Mouse (Mus musculus): Measurements from ENCODE around the gene Itgb1bp2. TPM values are rescaled to one million over a fixed set of nuclear protein-coding genes. Genes with fewer than 3 reads are reported as not detected.
A peak's percentile ranks its signal among the peaks of the same experiment; 100 is the strongest.

Gene Itgb1bp2
- total RNA-seq, 1 experiment = 2.8 TPM

DNA sequence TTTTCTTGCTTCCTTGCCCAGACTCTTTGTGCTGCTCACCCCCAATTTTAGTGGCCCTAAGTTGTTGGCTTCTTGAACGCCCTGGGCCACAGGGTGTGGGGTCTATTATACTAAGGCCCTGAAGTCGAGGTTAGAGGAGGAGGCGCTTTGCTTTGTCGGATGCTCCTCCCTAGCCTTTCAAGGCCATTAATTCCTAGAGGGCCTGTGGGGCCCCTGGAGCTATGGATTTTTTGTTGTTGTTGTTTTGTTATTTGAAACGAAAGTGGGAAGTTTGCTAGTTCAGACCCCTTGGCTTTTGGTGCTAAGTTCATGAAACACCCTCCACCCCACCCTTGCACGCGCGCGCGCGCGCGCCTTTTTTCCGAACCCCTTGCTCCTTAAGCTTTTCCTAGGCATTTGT, 18.9 kb upstream of the Itgb1bp2 start:
- TF ChIP-seq MAFK (IDR thresholded peaks at IDR 0.05; ENCODE audit: insufficient read depth, low read depth, low read length) (no peak), CHD2 (IDR thresholded peaks at IDR 0.05; ENCODE audit: low read depth, low read length) (no peak), ZC3H11A (IDR thresholded peaks at IDR 0.05; ENCODE audit: borderline replicate concordance, low read depth, low read length) (no peak), HCFC1 (IDR thresholded peaks at IDR 0.05; ENCODE audit: borderline replicate concordance, insufficient read depth, low read length) (no peak), ZNF384 (IDR thresholded peaks at IDR 0.05; ENCODE audit: low read depth, low read length) (no peak)
- Histone ChIP-seq H3K36me3 (ENCODE audit: control insufficient read depth, insufficient read depth, low read length, poor library complexity, severe bottlenecking) (peaks cover 4% of the 10 kb centered on the region), H3K4me3 (ENCODE audit: insufficient read depth in 1 of 2, low read depth in 1 of 2, low read length in 2 of 2, poor library complexity in 1 of 2, severe bottlenecking in 1 of 2) (peak overlapping the region; percentile 91 to 95), H3K4me1 (ENCODE audit: control insufficient read depth in 2 of 2, insufficient read depth in 2 of 2, low read length in 2 of 2, poor library complexity in 1 of 2) (no peaks in the 10 kb centered on the region; a peak in 1 of 4 replicates), H3K9me3 (ENCODE audit: control insufficient read depth, insufficient read depth, low read depth, low read length) (no peaks in the 10 kb centered on the region), H3K9ac (ENCODE audit: insufficient read depth, low read depth, low read length, poor library complexity, severe bottlenecking) (peak overlapping the region; percentile 81), H3K27ac (ENCODE audit: insufficient read depth, low read depth, low read length, poor library complexity, severe bottlenecking) (peak overlapping the region; percentile 89)
- DNase-seq (ENCODE audit: low read depth, low spot score) = no peak
- in situ Hi-C loops (cut with MboI; ENCODE audit: low sequenced_read_pairs in 2 of 2, unreplicated experiment in 2 of 2) = no loop called here

DNA sequence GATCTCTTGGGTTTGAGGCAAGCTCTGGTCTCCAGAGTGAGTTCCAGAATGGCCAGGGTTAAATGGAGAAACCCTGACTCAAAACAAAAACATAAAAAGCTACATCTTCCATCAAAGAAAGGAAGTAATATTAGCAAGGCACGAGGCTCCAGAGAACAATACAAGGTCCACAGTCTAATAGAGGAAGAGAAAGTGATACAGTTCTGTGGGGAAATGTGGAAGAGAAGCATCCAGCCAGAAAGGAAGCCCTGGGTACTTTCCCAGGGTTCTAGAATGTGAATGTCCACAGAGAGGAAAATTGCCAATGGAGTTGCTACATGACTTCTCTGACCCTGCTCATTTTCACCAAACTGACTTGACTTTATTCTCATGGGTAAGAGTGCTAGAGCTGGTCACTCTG, 2.3 kb downstream of the Itgb1bp2 start:
- DNase-seq (ENCODE audit: low read depth, low spot score) = no peak
- H3K4me3 ChIP-seq (ENCODE audit: insufficient read depth in 1 of 2, low read depth in 1 of 2, low read length in 2 of 2, poor library complexity in 1 of 2, severe bottlenecking in 1 of 2) = no peak overlapping the region
- no peaks in the 10 kb centered on the region for H3K9me3 ChIP-seq (ENCODE audit: control insufficient read depth, insufficient read depth, low read depth, low read length)
- peaks cover 11% of the 10 kb centered on the region for H3K36me3 ChIP-seq (ENCODE audit: control insufficient read depth, insufficient read depth, low read length, poor library complexity, severe bottlenecking)
- no peaks in the 10 kb centered on the region for H3K4me1 ChIP-seq (ENCODE audit: control insufficient read depth in 2 of 2, insufficient read depth in 2 of 2, low read length in 2 of 2, poor library complexity in 1 of 2)
- TF ChIP-seq ZNF384 (IDR thresholded peaks at IDR 0.05; ENCODE audit: low read depth, low read length) = no peak
- TF ChIP-seq HCFC1 (IDR thresholded peaks at IDR 0.05; ENCODE audit: borderline replicate concordance, insufficient read depth, low read length) = no peak
- no peak for TF ChIP-seq CHD2 (IDR thresholded peaks at IDR 0.05; ENCODE audit: low read depth, low read length)
- no peak for TF ChIP-seq ZC3H11A (IDR thresholded peaks at IDR 0.05; ENCODE audit: borderline replicate concordance, low read depth, low read length)
- no peak for TF ChIP-seq MAFK (IDR thresholded peaks at IDR 0.05; ENCODE audit: insufficient read depth, low read depth, low read length)
- no peak overlapping the region for H3K9ac ChIP-seq (ENCODE audit: insufficient read depth, low read depth, low read length, poor library complexity, severe bottlenecking)
- H3K27ac ChIP-seq (ENCODE audit: insufficient read depth, low read depth, low read length, poor library complexity, severe bottlenecking) = no peak overlapping the region
- in situ Hi-C loops (cut with MboI; ENCODE audit: low sequenced_read_pairs in 2 of 2, unreplicated experiment in 2 of 2) = no loop called here

DNA sequence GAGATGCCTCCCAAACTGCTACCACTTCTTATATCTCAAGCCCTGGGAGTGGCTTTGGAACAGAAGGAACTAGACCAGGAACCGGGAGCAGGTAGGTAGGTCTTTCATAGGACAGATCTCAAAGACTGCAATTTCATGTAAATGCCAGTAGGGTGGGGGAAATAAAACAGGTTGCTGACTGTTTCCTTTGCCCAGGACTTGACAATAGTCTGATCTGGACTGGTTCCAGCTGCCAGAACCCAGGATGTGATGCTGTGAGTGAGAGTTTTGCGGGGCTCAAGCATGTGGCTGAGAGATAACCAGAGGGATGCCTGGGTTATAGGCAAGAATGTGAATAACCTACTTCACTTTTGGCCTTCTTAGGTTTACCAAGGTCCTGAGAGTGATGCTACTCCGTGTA, 2.7 kb downstream of the Itgb1bp2 start:
- TF ChIP-seq MAFK (IDR thresholded peaks at IDR 0.05; ENCODE audit: insufficient read depth, low read depth, low read length) (no peak), CHD2 (IDR thresholded peaks at IDR 0.05; ENCODE audit: low read depth, low read length) (no peak), ZNF384 (IDR thresholded peaks at IDR 0.05; ENCODE audit: low read depth, low read length) (no peak), HCFC1 (IDR thresholded peaks at IDR 0.05; ENCODE audit: borderline replicate concordance, insufficient read depth, low read length) (no peak), ZC3H11A (IDR thresholded peaks at IDR 0.05; ENCODE audit: borderline replicate concordance, low read depth, low read length) (no peak)
- DNase-seq (ENCODE audit: low read depth, low spot score) = no peak
- no peak overlapping the region for H3K27ac ChIP-seq (ENCODE audit: insufficient read depth, low read depth, low read length, poor library complexity, severe bottlenecking)
- in situ Hi-C loops (cut with MboI; ENCODE audit: low sequenced_read_pairs in 2 of 2, unreplicated experiment in 2 of 2) = no loop called here
- no peak overlapping the region for H3K4me3 ChIP-seq (ENCODE audit: insufficient read depth in 1 of 2, low read depth in 1 of 2, low read length in 2 of 2, poor library complexity in 1 of 2, severe bottlenecking in 1 of 2)
- peaks cover 9% of the 10 kb centered on the region for H3K36me3 ChIP-seq (ENCODE audit: control insufficient read depth, insufficient read depth, low read length, poor library complexity, severe bottlenecking)
- H3K4me1 ChIP-seq (ENCODE audit: control insufficient read depth in 2 of 2, insufficient read depth in 2 of 2, low read length in 2 of 2, poor library complexity in 1 of 2) = no peaks in the 10 kb centered on the region
- H3K9me3 ChIP-seq (ENCODE audit: control insufficient read depth, insufficient read depth, low read depth, low read length) = no peaks in the 10 kb centered on the region
- no peak overlapping the region for H3K9ac ChIP-seq (ENCODE audit: insufficient read depth, low read depth, low read length, poor library complexity, severe bottlenecking)

- Histone ChIP-seq H3K27ac (ENCODE audit: insufficient read depth, low read depth, low read length, poor library complexity, severe bottlenecking) (no peak overlapping the region), H3K9ac (ENCODE audit: insufficient read depth, low read depth, low read length, poor library complexity, severe bottlenecking) (no peak overlapping the region), H3K4me3 (ENCODE audit: insufficient read depth in 1 of 2, low read depth in 1 of 2, low read length in 2 of 2, poor library complexity in 1 of 2, severe bottlenecking in 1 of 2) (no peak overlapping the region), H3K9me3 (ENCODE audit: control insufficient read depth, insufficient read depth, low read depth, low read length) (no peaks in the 10 kb centered on the region), H3K36me3 (ENCODE audit: control insufficient read depth, insufficient read depth, low read length, poor library complexity, severe bottlenecking) (no peaks in the 10 kb centered on the region), H3K4me1 (ENCODE audit: control insufficient read depth in 2 of 2, insufficient read depth in 2 of 2, low read length in 2 of 2, poor library complexity in 1 of 2) (no peaks in the 10 kb centered on the region)
- no peak for DNase-seq (ENCODE audit: low read depth, low spot score)
- in situ Hi-C loops (cut with MboI; ENCODE audit: low sequenced_read_pairs in 2 of 2, unreplicated experiment in 2 of 2) = no loop called here
- no peak for TF ChIP-seq ZNF384 (IDR thresholded peaks at IDR 0.05; ENCODE audit: low read depth, low read length)
- TF ChIP-seq HCFC1 (IDR thresholded peaks at IDR 0.05; ENCODE audit: borderline replicate concordance, insufficient read depth, low read length) = no peak
- no peak for TF ChIP-seq ZC3H11A (IDR thresholded peaks at IDR 0.05; ENCODE audit: borderline replicate concordance, low read depth, low read length)
- no peak for TF ChIP-seq MAFK (IDR thresholded peaks at IDR 0.05; ENCODE audit: insufficient read depth, low read depth, low read length)
- TF ChIP-seq CHD2 (IDR thresholded peaks at IDR 0.05; ENCODE audit: low read depth, low read length) = no peak
These were observed 23.3 kb downstream of the Itgb1bp2 start for GRCm38 (mm10) chrX:101472202-101472601.

Data from ES-E14 (cell line).